Mouse (Mus musculus): ENCODE results near the gene Tmem88. TPM values are rescaled to one million over a fixed set of nuclear protein-coding genes. Genes with fewer than 3 reads are reported as not detected.

The Tmem88 gene
- total and polyA plus RNA-seq, 3 experiments: 0.16 to 0.25 TPM; not detected in 1

DNA sequence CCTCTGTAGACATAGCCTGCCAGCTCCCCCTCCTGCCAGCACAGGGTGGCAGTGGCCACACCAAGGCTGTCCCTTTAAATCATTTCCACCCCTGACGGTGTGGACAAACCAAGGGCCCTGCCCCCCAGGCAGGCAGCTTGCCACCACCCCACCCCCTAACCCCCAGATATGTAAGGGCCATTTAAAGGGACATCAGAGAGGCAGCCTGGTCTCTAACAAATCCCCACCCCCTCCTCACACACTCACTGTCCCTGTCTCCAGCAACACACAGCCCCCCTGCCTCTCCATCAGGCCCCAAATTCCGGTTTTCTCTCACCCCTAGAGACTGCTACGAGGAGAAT, 17.3 kb upstream of the Tmem88 start:
- dilution Hi-C loops (cut with MboI; ENCODE audit: extremely low pct_ligation_motif_present, extremely low pct_unique_long_range_greater_than_20kb, low sequenced_read_pairs) (no loop called here), in situ Hi-C loops (cut with MboI; ENCODE audit: low pct_ligation_motif_present, low pct_unique_long_range_greater_than_20kb, low sequenced_read_pairs) (no loop called here)
- Histone ChIP-seq H3K4me1 (ENCODE audit: control insufficient read depth in 1 of 2, insufficient read depth in 2 of 2) (peaks cover 41 to 82% of the 10 kb centered on the region in 2 experiments), H3K27ac (ENCODE audit: insufficient read depth, low read depth) (peak overlapping the region; percentile 92), H3K4me2 (ENCODE audit: insufficient read depth, low read depth, poor library complexity, severe bottlenecking) (peak overlapping the region; percentile 52), H3K4me3 (replicated peaks in 1 of 3; ENCODE audit: low read depth in 2 of 3, low read length in 2 of 3, poor library complexity in 1 of 3) (peak overlapping the region in 2 of 3 experiments; percentile 28 to 62), H3K9me3 (replicated peaks; ENCODE audit: low read length) (no peaks in the 10 kb centered on the region), H3K79me2 (replicated peaks; ENCODE audit: control insufficient read depth, extremely low read depth, insufficient read depth, poor library complexity, severe bottlenecking) (no peaks in the 10 kb centered on the region), H3K9ac (ENCODE audit: insufficient read depth, low read depth) (peak overlapping the region; percentile 77), H3K36me3 (replicated peaks in 1 of 2; ENCODE audit: control insufficient read depth in 1 of 2, insufficient read depth in 1 of 2, low read length in 1 of 2) (no peaks in the 10 kb centered on the region), H3K27me3 (replicated peaks) (peaks cover 38% of the 10 kb centered on the region)
- no peak for TF ChIP-seq KAT2A (IDR thresholded peaks at IDR 0.05; ENCODE audit: insufficient replicate concordance, low read length)
- peak; percentile 55; the same call in 1 of the 2 replicates for TF ChIP-seq MXI1 (IDR thresholded peaks at IDR 0.05; ENCODE audit: low read depth, low read length)
- TF ChIP-seq ELF1 (IDR thresholded peaks at IDR 0.05; ENCODE audit: low read depth, low read length): no peak
- peak; percentile 15 for TF ChIP-seq RAD21 (IDR thresholded peaks at IDR 0.05; ENCODE audit: low read depth, low read length)
- TF ChIP-seq CTCF (conservative IDR thresholded peaks at IDR 0.05 in 1 of 2, IDR thresholded peaks at IDR 0.05 in 1 of 2; ENCODE audit: low read depth in 2 of 2, low read length in 2 of 2): peak in 1 of 2 experiments; percentile 40; a peak in 2 of 4 replicates
- TF ChIP-seq JUND (conservative IDR thresholded peaks at IDR 0.05; ENCODE audit: low read depth, low read length): no peak
- TF ChIP-seq CHD2 (IDR thresholded peaks at IDR 0.05; ENCODE audit: low read length): peak; percentile 48; the same call in 1 of the 2 replicates
- TF ChIP-seq RCOR1 (conservative IDR thresholded peaks at IDR 0.05; ENCODE audit: low read depth, low read length): no peak
- no peak for TF ChIP-seq ZNF384 (IDR thresholded peaks at IDR 0.05; ENCODE audit: low read depth, low read length)
- no peak for TF ChIP-seq TBP (conservative IDR thresholded peaks at IDR 0.05; ENCODE audit: low read depth, low read length)
- peak; percentile 40; the same call in 1 of the 2 replicates for TF ChIP-seq MAZ (IDR thresholded peaks at IDR 0.05; ENCODE audit: low read depth, low read length)
- TF ChIP-seq POLR2A (IDR thresholded peaks at IDR 0.05; ENCODE audit: low read depth, low read length): no peak
- no peak for TF ChIP-seq MEF2A (IDR thresholded peaks at IDR 0.05; ENCODE audit: borderline replicate concordance, low read depth, low read length)
- no peak for TF ChIP-seq E2F4 (IDR thresholded peaks at IDR 0.05; ENCODE audit: insufficient replicate concordance, low read depth, low read length)
- no peak for TF ChIP-seq EP300 (IDR thresholded peaks at IDR 0.05; ENCODE audit: low read length)
- TF ChIP-seq NRF1 (IDR thresholded peaks at IDR 0.05; ENCODE audit: low read depth, low read length): no peak
- TF ChIP-seq BHLHE40 (IDR thresholded peaks at IDR 0.05; ENCODE audit: low read depth, low read length): no peak
- TF ChIP-seq UBTF (IDR thresholded peaks at IDR 0.05; ENCODE audit: low read depth, low read length): no peak
- TF ChIP-seq GABPA (IDR thresholded peaks at IDR 0.05; ENCODE audit: insufficient replicate concordance, low read depth, low read length): no peak
- TF ChIP-seq MYC (IDR thresholded peaks at IDR 0.05; ENCODE audit: low read depth, low read length): no peak
- no peak for TF ChIP-seq MAFK (IDR thresholded peaks at IDR 0.05; ENCODE audit: insufficient replicate concordance, low read length)
- TF ChIP-seq USF2 (conservative IDR thresholded peaks at IDR 0.05; ENCODE audit: low read depth, low read length): no peak
- no peak for DNase-seq (ENCODE audit: extremely low read depth)

All from CH12.LX (cell line).